Mouse (Mus musculus) cerebellum, adult 2 months (tissue): ENCODE measurements around the gene Thsd4.

Experiments used
- CTCF ChIP-seq: fragments of 200-500 bp; IDR thresholded peaks from 2 replicates; pipeline ENCODE4 v1.5.1; 2011; ENCODE audit warnings: low read depth, mild to moderate bottlenecking, control low read depth, low read length, moderate library complexity, borderline replicate concordance; ENCODE audit not compliant: insufficient read depth
- POLR2A ChIP-seq: fragments of 200-500 bp; IDR thresholded peaks from 2 replicates; pipeline ENCODE4 v1.6.1; 2011; ENCODE audit warnings: low read length, control low read depth, borderline replicate concordance; ENCODE audit not compliant: insufficient read depth

DNA sequence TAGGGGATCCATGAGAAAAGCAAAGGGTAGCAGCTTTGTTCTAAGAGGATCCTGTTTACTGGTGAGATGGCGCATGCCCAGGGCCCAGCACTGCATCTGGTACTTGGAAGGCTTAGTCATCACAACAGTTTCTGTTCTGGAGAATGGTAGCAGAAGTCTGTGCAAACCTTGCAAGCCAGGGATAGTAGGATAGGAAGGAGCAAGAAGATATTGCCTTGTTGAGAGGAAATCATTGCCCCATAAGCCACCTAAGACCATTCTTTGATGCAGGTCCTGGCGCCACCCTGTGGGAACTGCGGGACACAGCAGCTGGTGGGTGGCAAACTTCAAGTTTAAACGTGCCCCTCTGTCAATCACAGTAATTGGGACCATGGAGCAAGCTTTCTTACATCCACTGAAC, 354.9 kb downstream of the Thsd4 start:
- TF ChIP-seq POLR2A (no peak), CTCF (peak; percentile 29; the same call in 1 of the 2 replicates)
